Mouse (Mus musculus): ENCODE measurements at regions not wholly inside any gene's neighbourhood (a gene's known extent, or its start where the extent isn't known, plus 50 kb on each side); places are given as distances from the start of the nearest gene placed in this dataset.

DNA sequence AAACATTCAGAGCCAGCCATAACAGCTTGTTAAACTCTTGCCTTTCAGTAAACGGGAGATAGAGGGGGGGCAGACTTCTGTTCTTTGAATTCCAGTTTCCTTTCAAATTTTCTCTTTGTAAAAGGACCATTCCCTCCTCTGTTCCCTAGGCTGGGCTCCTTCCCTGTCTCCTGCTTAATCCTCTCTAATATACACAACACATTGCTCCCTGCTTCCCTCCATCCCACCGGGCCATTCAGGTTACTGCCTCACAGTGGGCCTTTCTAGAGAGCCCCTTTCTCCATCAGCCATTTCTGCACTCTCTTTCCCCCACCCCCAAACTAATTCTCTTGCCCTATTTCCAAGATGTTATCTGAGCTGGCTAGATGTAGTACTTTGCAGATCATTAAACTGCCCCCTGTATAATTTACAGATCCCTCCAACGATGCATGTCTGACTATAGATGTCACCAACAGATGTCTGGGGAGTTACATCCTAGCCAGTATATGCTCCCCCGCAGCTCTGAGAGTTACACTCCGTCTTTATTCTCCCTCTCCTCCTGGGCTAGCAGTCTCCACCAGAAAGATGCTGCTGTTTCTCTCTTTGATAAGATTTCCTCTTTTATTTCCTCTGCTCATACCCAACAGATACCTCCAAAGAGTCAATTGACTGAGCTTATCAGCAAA, 324.1 kb downstream of the Mllt3 start:
- Histone ChIP-seq H3K4me3 (ENCODE audit: low read depth, low read length) (no peak overlapping the region), H3K9ac (replicated peaks; ENCODE audit: low read depth, low read length) (no peak overlapping the region), H3K36me3 (replicated peaks; ENCODE audit: control insufficient read depth, insufficient read depth, low read length) (no peaks in the 10 kb centered on the region), H3K27ac (ENCODE audit: low read depth) (no peak overlapping the region), H3K27me3 (ENCODE audit: control insufficient read depth, insufficient read depth, low read length) (no peaks in the 10 kb centered on the region), H3K4me2 (ENCODE audit: low read depth, low read length) (no peak overlapping the region), H3K4me1 (ENCODE audit: control insufficient read depth, insufficient read depth) (no peaks in the 10 kb centered on the region), H3K9me3 (replicated peaks; ENCODE audit: control insufficient read depth, low read length) (no peaks in the 10 kb centered on the region)
- WGBS, result 16% methylated on average over 5 of the region's 5 CpGs
- no peak for ATAC-seq (ENCODE audit: insufficient read depth, low read depth)
- DNase-seq (ENCODE audit: low spot score), result no peak
- TF ChIP-seq EP300 (IDR thresholded peaks at IDR 0.05; ENCODE audit: low read depth) (no peak), CTCF (IDR thresholded peaks at IDR 0.05; ENCODE audit: low read depth) (no peak)

DNA sequence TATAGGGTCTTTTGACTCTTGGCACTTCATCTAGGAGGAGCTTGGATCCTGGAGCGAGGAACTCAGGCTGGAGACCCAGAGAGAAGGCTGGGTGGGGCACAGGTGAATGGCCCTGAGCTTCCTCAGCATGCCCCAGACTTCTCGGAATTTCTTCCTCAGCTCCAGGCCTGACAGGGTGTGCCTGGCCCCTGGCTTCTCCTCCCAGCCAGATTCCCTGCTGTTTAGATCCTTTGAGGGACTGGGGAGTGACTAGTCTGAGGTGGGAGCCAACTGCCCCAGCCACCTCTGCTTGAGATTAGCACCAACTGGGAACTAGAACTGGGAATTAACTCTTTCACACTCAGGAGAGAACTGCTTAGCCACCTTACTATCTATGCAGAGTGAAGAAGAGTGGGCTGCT, 325.8 kb downstream of the Mllt3 start:
- no peak overlapping the region for H3K4me2 ChIP-seq (ENCODE audit: low read depth, low read length)
- no peak overlapping the region for H3K4me3 ChIP-seq (ENCODE audit: low read depth, low read length)
- no peaks in the 10 kb centered on the region for H3K4me1 ChIP-seq (ENCODE audit: control insufficient read depth, insufficient read depth)
- no peak for TF ChIP-seq EP300 (IDR thresholded peaks at IDR 0.05; ENCODE audit: low read depth)
- no peak for TF ChIP-seq CTCF (IDR thresholded peaks at IDR 0.05; ENCODE audit: low read depth)
- no peaks in the 10 kb centered on the region for H3K27me3 ChIP-seq (ENCODE audit: control insufficient read depth, insufficient read depth, low read length)
- H3K36me3 ChIP-seq (replicated peaks; ENCODE audit: control insufficient read depth, insufficient read depth, low read length), result no peaks in the 10 kb centered on the region
- ATAC-seq (ENCODE audit: insufficient read depth, low read depth), result no peak
- H3K9ac ChIP-seq (replicated peaks; ENCODE audit: low read depth, low read length), result no peak overlapping the region
- H3K9me3 ChIP-seq (replicated peaks; ENCODE audit: control insufficient read depth, low read length), result no peaks in the 10 kb centered on the region
- no peak for DNase-seq (ENCODE audit: low spot score)
- H3K27ac ChIP-seq (ENCODE audit: low read depth), result no peak overlapping the region
- 51% methylated on average over 2 of the region's 2 CpGs for WGBS

DNA sequence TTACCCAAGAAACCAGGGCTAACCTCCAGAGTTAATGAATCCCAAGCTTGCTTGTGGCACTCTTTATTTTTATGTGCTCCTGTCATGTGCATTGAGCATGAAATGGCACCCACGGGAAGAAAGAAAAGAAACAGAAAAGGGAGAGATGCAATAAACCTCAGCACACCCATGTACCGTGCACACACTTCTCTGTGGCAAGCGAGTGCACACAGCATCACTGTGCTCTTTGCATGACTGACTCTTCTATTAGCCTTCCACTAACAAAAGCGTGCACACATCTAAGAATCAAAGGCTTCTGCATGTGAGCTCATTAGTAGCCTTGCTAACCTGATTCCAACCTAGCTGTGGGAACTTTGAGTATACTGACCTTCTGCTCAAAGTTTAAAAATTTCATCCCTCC, 330.3 kb downstream of the Mllt3 start:
- H3K27ac ChIP-seq (ENCODE audit: low read depth), result no peak overlapping the region
- WGBS, result 87% methylated on average over 4 of the region's 4 CpGs
- H3K4me2 ChIP-seq (ENCODE audit: low read depth, low read length), result no peak overlapping the region
- no peak for DNase-seq (ENCODE audit: low spot score)
- H3K27me3 ChIP-seq (ENCODE audit: control insufficient read depth, insufficient read depth, low read length), result no peaks in the 10 kb centered on the region
- ATAC-seq (ENCODE audit: insufficient read depth, low read depth), result no peak
- no peaks in the 10 kb centered on the region for H3K36me3 ChIP-seq (replicated peaks; ENCODE audit: control insufficient read depth, insufficient read depth, low read length)
- no peaks in the 10 kb centered on the region for H3K9me3 ChIP-seq (replicated peaks; ENCODE audit: control insufficient read depth, low read length)
- no peak overlapping the region for H3K9ac ChIP-seq (replicated peaks; ENCODE audit: low read depth, low read length)
- TF ChIP-seq EP300 (IDR thresholded peaks at IDR 0.05; ENCODE audit: low read depth) (no peak), CTCF (IDR thresholded peaks at IDR 0.05; ENCODE audit: low read depth) (no peak)
- no peaks in the 10 kb centered on the region for H3K4me1 ChIP-seq (ENCODE audit: control insufficient read depth, insufficient read depth)
- H3K4me3 ChIP-seq (ENCODE audit: low read depth, low read length), result no peak overlapping the region

DNA sequence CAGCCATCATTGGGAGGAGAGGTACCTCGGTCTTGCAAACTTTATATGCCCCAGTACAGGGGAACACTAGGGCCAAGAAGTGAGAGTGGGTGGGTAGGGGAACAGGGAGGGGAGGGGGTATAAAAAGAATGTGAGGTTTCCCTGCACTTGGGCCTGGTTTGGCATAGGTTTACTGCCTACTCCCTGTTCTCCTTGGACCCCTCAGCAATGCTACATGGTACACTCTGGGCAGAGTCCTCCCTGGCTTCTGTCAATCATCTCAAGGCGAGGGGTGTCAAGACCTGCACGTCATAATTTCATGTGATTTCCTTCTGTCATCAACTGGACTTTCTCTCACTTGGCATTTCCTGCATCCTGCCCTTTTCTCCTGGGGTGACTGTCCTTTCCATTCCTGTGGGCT, 330.9 kb downstream of the Mllt3 start:
- H3K27me3 ChIP-seq (ENCODE audit: control insufficient read depth, insufficient read depth, low read length), result no peaks in the 10 kb centered on the region
- H3K4me1 ChIP-seq (ENCODE audit: control insufficient read depth, insufficient read depth), result no peaks in the 10 kb centered on the region
- H3K4me3 ChIP-seq (ENCODE audit: low read depth, low read length), result no peak overlapping the region
- ATAC-seq (ENCODE audit: insufficient read depth, low read depth) (no peak), DNase-seq (ENCODE audit: low spot score) (no peak)
- no peaks in the 10 kb centered on the region for H3K36me3 ChIP-seq (replicated peaks; ENCODE audit: control insufficient read depth, insufficient read depth, low read length)
- no peak overlapping the region for H3K4me2 ChIP-seq (ENCODE audit: low read depth, low read length)
- 73% methylated on average over 3 of the region's 3 CpGs for WGBS
- no peak overlapping the region for H3K27ac ChIP-seq (ENCODE audit: low read depth)
- H3K9me3 ChIP-seq (replicated peaks; ENCODE audit: control insufficient read depth, low read length), result no peaks in the 10 kb centered on the region
- TF ChIP-seq CTCF (IDR thresholded peaks at IDR 0.05; ENCODE audit: low read depth) (no peak), EP300 (IDR thresholded peaks at IDR 0.05; ENCODE audit: low read depth) (no peak)
- no peak overlapping the region for H3K9ac ChIP-seq (replicated peaks; ENCODE audit: low read depth, low read length)

DNA sequence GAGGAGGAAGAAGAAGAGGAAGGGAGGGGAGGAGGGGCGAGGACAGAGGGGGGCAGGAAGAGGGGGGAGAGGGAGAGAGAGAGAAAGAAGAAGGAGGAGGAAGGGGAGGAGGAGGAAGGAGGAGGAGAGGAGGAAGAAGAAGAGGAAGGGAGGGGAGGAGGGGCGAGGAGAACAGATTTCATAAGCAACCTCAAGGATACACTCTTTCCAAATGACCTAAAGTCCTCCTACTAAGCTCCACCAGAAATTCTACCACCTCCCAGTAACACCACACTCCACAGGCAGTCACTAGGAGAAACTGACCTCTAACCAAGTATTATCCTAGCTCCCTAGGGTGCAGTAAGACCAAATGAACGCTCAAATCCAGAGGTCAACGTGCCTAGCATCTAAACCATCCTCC, 332.1 kb downstream of the Mllt3 start:
- TF ChIP-seq CTCF (IDR thresholded peaks at IDR 0.05; ENCODE audit: low read depth) (no peak), EP300 (IDR thresholded peaks at IDR 0.05; ENCODE audit: low read depth) (no peak)
- DNase-seq (ENCODE audit: low spot score), result no peak
- Histone ChIP-seq H3K9me3 (replicated peaks; ENCODE audit: control insufficient read depth, low read length) (no peaks in the 10 kb centered on the region), H3K27ac (ENCODE audit: low read depth) (no peak overlapping the region), H3K4me2 (ENCODE audit: low read depth, low read length) (no peak overlapping the region), H3K4me1 (ENCODE audit: control insufficient read depth, insufficient read depth) (no peaks in the 10 kb centered on the region), H3K9ac (replicated peaks; ENCODE audit: low read depth, low read length) (no peak overlapping the region), H3K36me3 (replicated peaks; ENCODE audit: control insufficient read depth, insufficient read depth, low read length) (no peaks in the 10 kb centered on the region), H3K27me3 (ENCODE audit: control insufficient read depth, insufficient read depth, low read length) (no peaks in the 10 kb centered on the region), H3K4me3 (ENCODE audit: low read depth, low read length) (no peak overlapping the region)
- WGBS, result 77% methylated on average over 4 of the region's 4 CpGs
- ATAC-seq (ENCODE audit: insufficient read depth, low read depth), result no peak

- no peak for ATAC-seq (ENCODE audit: insufficient read depth, low read depth)
- Histone ChIP-seq H3K27ac (ENCODE audit: low read depth) (no peak overlapping the region), H3K4me1 (ENCODE audit: control insufficient read depth, insufficient read depth) (no peaks in the 10 kb centered on the region), H3K9ac (replicated peaks; ENCODE audit: low read depth, low read length) (no peak overlapping the region), H3K4me2 (ENCODE audit: low read depth, low read length) (no peak overlapping the region), H3K36me3 (replicated peaks; ENCODE audit: control insufficient read depth, insufficient read depth, low read length) (no peaks in the 10 kb centered on the region), H3K9me3 (replicated peaks; ENCODE audit: control insufficient read depth, low read length) (no peaks in the 10 kb centered on the region), H3K4me3 (ENCODE audit: low read depth, low read length) (no peak overlapping the region), H3K27me3 (ENCODE audit: control insufficient read depth, insufficient read depth, low read length) (no peaks in the 10 kb centered on the region)
- TF ChIP-seq EP300 (IDR thresholded peaks at IDR 0.05; ENCODE audit: low read depth), result no peak
- DNase-seq (ENCODE audit: low spot score), result no peak
- 81% methylated on average over 2 of the region's 2 CpGs for WGBS
Measured at GRCm38 (mm10) chr4:87700508-87700907, 332.7 kb downstream of the Mllt3 start.
